Mouse (Mus musculus): ENCODE data around the gene Slc6a13.

- TF ChIP-seq ZNF384 (IDR thresholded peaks at IDR 0.05; ENCODE audit: low read depth, low read length) = no peak
- TF ChIP-seq MAFK (IDR thresholded peaks at IDR 0.05; ENCODE audit: insufficient read depth, low read depth, low read length) = no peak
- no peak for TF ChIP-seq HCFC1 (IDR thresholded peaks at IDR 0.05; ENCODE audit: borderline replicate concordance, insufficient read depth, low read length)
- TF ChIP-seq ZC3H11A (IDR thresholded peaks at IDR 0.05; ENCODE audit: borderline replicate concordance, low read depth, low read length) = no peak
These were observed 15.9 kb upstream of the Slc6a13 start for GRCm38 (mm10) chr6:121284132-121284531.
